Mouse (Mus musculus): ENCODE data around the gene Rnf220.

Gene Rnf220

DNA sequence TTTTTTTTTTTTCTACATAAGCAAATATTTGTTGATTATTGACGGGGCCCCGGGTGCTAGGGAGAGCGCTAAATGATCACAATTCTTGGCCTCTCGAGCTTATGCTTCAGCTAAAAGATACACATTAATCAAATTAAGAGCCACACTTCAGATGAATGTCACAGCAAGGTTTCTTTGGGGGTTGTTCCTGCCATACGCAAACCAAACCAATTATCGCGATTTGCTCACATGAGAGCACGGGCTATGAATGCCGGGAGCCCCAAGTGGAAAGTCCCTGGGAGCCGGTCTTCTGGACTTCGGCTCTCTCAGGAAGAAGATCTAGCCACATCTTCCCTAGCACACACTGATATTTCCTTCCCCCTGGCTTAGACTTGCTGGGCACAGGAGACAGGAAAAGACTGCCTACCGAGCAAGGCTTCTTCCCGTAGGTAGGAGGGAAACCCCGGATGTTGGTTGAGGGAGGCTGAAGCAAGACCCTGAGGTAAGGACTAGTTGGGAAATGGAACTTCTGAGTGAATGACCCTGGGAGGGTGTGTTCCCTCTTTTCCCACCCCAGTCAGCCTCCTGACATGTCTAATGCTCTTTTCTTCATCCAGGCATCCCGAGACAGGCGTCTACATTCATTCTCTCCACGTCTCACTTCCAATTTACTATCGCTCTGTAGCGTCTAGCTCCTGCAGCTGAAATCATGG is 51.2 kb downstream of the Rnf220 start:
- DNase-seq (ENCODE audit: extremely low read depth, insufficient read length, low spot score), result no peak

GRCm38 (mm10) chr4:117438919-117439318 is 57.9 kb downstream of the Rnf220 start:
- no peak for DNase-seq (ENCODE audit: extremely low read depth, insufficient read length, low spot score)

GRCm38 (mm10) chr4:117438064-117438463 is 58.8 kb downstream of the Rnf220 start:
- DNase-seq (ENCODE audit: extremely low read depth, insufficient read length, low spot score), result no peak

DNA sequence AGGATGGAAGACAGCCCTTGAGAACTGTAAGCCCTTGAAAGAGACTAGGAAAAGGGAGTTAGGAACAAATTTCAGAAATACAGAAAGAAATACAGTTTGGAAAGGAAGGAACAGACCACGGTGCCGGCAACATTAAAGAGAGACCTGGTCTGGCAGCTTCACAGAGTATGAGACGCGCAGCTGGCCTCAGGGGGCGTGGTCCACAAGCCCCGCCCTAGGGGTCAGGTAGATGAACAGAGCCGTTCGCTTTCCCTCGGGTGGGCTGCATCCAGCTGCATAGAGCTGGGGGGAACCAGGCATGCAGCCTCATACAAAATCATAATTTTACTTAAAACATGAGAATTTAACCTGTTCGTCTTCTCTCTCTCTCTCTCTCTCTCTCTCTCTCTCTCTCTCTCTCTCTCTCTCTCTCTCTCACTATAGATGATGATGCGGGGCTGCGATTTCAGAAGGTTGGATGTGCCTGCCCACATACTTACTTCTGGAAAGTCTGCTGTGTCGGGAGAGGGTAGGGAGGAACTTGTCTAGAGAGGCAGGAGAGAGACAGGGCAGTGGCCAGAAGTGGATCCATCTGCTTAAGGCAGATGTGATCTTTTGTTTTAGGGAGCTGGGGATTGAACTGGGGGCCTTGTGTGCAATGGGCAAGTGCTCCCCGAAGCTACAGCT is 59.7 kb downstream of the Rnf220 start:
- no peak for DNase-seq (ENCODE audit: extremely low read depth, insufficient read length, low spot score)

DNA sequence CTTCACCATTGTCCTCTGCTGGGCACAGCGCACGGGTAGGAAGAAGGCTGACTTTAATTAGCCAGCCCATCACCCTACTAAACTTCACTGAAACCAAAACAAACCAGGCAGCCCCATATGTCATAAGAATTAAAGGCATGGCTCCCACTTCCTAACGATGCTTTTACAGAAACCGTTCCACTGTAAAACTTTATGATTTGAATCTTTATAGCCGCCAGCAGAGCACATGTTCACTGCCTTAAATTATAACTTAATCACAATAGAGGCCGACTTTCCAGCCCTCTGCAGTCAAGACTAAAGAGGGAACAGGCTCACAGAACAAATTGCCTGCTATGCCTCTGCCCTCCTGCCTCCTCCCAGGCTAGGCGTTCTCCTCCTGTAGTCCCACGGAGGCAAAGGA is 62.5 kb downstream of the Rnf220 start:
- DNase-seq (ENCODE audit: extremely low read depth, insufficient read length, low spot score), result no peak

- DNase-seq (ENCODE audit: extremely low read depth, insufficient read length, low spot score), result no peak
These were observed 67.2 kb downstream of the Rnf220 start for GRCm38 (mm10) chr4:117429604-117430003.

DNA sequence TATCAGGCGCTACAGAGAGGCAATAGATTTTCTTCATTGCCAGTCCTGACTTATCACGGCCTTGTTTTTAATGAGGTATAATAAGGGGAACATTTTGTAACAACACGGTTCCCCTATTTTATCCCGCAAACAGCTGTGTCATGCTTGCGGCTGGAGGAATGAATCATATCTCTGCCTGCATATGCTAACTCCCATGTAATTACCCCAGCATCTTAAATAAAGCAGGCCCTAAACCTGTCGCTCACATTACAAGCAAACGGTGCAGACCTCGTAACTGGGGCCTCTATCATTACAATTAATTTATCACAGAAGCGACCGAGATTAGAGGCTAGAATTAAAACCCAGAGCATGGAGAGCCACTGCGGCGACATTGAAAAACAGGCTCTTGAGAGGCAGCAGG is 69.3 kb downstream of the Rnf220 start:
- no peak for DNase-seq (ENCODE audit: extremely low read depth, insufficient read length, low spot score)

DNA sequence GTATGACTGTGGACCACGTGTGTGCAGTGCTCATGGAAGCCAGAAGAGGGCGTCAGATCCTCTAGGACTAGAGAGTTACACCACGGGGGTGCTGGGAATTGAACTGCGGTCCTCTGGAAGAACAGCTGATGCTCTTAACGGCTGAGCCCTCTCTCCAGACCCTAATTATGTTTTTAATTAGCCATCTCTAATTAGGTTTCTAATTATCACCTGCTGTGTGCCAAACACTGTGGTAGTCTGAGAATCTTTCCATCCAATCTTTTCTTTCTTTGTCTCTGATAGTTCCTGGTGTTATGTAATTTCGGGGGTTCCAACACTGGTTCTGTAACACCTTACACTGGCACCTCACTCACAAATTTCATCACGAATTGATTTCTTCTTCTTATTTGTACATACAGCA is 75.8 kb downstream of the Rnf220 start:
- no peak for DNase-seq (ENCODE audit: extremely low read depth, insufficient read length, low spot score)

- DNase-seq (ENCODE audit: extremely low read depth, insufficient read length, low spot score), result no peak
These were observed 80.0 kb downstream of the Rnf220 start for GRCm38 (mm10) chr4:117416827-117417226.

DNA sequence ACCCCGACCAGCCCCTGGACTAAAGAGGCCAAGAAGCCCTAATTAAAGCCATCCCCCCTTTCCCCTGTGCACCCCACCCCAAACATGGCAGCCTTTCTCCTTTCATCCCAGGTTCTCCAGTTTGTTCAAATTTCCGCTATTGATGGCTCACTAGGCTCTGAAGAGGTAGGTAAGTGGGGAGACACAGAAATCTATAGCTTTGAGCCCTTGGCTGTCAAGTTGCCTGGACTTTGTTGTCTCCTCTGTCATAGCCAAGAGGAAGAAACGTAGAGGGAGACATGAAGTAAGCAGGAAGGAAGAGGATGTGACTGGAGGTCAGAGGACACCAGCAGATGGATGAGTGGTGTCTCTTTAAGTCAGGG is 86.8 kb downstream of the Rnf220 start:
- no peak for DNase-seq (ENCODE audit: extremely low read depth, insufficient read length, low spot score)

DNA sequence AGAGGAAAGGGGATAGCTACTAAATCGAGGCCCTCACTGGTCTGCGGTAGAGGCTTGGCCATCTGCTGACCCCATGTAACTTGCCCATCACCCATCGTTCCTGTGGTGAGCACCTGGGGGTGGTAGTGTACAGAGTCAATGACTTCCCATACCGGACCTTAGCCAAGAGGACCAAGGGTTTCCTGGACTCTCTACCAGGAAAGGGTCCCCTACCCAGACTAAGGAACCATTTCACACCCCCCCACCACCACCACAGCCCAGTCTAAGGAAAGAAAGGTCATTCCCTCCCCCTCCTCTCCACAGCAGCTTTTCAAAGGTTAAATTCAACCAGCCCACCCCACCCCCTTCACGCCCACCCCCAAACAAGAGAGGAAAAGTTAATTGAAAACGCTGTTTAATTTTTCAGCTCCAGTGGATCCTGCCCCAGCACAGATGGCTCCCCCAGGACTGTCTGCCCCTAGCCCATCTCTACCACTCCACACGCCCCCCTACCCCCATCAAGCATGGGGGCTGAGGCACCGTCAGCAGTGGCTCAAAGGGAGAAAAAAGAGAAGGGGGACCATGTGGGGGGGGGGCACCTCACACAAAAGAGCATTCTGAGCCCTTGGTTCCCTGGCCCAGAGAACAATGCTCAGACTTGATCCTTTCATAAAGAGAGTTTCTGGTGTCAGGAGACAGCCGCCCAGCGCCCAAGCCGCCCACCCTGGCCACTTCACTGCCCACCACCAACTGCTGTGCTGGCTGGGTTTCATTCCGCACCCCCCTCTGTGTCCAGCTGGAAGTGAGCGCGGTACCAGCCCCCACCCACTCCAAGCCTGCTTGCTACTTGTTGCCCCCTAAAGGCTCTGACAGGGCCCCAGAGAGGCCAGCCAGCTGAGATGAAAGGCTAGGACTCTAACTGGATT is 87.5 kb downstream of the Rnf220 start:
- no peak for DNase-seq (ENCODE audit: extremely low read depth, insufficient read length, low spot score)

DNA sequence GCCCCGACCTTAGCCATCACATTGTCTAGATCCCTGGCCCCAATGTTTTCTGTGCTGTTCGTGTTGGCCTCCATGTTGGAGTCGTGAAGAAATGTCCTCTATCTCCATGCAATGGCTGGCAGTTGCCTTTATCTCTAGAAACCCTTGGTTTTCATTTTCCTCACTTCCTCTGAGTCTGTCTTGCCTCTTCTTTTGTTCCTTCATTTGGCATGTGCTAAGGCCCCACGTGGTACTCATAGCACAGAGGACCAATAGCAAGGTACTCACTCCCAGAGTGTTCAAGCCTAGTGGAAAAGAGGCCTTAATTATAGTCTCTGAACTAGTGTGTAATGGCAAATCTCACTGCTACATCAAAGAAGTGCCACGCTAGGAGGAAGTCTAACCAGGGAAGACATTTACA is 88.9 kb downstream of the Rnf220 start:
- no peak for DNase-seq (ENCODE audit: extremely low read depth, insufficient read length, low spot score)

- no peak for DNase-seq (ENCODE audit: extremely low read depth, insufficient read length, low spot score)
These were observed 90.9 kb downstream of the Rnf220 start for GRCm38 (mm10) chr4:117405999-117406398.

DNA sequence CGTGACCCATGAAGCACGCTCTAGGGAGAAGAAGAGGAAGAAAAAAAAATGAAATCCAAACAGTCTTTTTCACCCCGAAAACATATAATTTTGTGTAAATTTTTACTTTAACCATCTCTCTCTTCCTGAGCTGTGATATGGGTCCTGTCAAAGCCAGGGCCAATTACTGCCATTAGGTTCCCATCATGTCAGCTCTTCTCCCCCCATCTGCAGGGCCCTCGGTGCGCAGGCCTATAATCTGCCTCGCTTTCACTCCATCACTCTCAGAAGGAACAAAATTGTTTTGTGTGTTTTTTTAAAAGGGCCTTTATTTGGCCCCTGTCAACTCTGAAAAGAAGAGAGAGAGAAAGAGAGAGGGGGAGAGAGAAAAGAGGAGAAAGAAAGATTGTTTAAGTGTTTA is 91.6 kb downstream of the Rnf220 start:
- DNase-seq (ENCODE audit: extremely low read depth, insufficient read length, low spot score), result no peak

DNA sequence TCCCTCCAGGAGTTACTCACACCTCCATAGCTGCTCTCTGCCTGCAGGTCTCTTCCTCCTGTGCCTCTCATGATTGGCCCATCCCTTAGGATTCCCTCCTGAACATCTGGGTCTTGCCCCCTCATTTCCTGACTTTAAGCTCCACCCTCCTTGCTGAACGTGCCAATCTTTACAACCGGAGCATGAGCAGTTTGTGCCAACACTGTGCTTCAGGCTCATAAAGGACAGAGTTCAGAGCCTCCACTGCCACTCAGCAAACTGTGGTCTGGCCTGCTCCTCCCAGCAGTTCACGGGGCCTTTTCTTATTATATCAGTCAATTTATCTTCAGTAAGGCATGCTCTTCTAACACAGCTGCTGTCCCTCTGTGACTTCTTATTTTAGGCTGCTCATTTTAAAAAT is 93.4 kb downstream of the Rnf220 start:
- DNase-seq (ENCODE audit: extremely low read depth, insufficient read length, low spot score), result no peak

DNA sequence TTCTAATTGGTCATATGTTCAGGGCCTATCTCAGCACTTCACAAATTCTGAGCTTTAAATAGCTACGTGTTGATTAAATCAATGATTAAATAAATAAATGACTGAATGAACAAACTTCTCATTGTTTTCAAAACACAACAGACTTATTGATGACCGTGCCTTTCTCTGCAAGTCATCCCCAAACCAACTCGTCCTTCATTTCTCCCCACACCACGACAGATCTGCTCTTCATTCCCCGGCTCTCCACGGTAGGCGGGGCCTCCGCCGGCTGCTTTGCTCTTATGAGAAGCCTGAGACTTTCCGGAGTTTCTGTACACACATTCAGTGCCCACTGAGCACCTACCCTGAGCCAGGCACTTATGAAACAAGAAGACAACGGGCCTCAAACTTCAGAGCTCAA is 99.7 kb downstream of the Rnf220 start:
- no peak for DNase-seq (ENCODE audit: extremely low read depth, insufficient read length, low spot score)

DNA sequence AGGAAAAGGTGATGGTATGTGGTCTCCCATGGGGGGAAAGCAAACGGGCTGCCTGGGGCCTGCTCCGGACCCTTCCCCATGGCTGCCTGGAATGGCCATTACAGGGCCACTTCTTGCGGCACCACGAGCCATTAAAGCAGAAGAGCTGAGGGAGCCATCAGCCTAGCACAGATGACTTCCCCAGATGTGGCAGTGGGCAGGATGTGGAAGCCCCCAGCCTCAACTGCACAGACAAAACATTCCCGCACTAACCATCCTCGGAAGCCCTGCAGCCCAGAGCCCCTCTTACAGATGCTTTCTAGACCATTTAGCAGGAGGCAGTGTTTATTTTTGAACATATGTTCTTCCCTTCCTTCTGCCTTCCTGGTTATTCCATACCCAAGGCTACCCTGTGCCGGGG is 103.8 kb downstream of the Rnf220 start:
- no peak for DNase-seq (ENCODE audit: extremely low read depth, insufficient read length, low spot score)

GRCm38 (mm10) chr4:117392391-117392790 is 104.5 kb downstream of the Rnf220 start:
- no peak for DNase-seq (ENCODE audit: extremely low read depth, insufficient read length, low spot score)

GRCm38 (mm10) chr4:117391966-117392365 is 104.9 kb downstream of the Rnf220 start:
- DNase-seq (ENCODE audit: extremely low read depth, insufficient read length, low spot score), result no peak

DNA sequence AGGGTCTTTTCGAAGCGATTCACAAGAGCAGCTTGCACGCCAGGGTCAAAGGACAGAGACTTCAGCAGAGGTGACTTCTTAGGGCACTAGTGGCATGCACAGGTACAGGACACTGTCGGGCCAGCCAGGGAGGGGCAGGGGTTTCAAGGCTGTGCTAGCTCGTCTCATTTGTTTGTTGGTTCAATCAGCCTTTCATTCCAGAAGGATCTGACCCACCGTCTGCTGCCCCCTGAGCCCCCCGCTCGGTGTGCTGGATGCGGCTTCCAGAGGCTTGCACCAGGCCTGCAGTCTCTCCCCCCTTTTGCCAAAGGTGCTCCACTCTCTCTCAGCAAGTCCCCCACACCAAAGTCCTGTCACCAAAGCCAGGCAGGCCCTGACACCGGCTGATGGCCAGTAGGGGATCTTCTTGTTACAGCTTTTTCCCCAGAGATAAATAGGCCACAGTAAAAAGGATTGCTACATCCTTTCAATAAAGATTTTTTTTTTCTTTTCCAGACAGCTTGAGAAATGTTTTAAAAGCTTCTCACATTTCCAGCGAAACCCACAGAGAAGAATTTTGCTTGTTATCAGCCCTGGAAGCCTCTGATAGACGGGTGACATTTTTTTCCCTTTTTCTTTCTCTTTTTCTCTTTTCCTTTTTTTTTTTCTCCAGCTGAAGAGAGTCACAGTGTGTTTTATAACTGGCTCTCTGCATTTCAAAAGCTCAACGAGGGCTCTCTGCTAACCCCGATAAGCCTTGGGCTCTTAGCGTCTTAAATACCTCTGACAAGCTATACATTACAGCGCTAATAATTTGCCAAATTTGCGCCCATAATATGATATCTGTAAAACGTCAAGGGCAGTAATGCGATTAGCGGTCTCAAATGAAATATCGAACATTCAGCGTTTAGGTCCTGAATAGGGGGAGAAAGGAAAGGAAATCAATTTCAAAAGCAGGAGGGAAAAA is 105.7 kb downstream of the Rnf220 start:
- DNase-seq (ENCODE audit: extremely low read depth, insufficient read length, low spot score), result no peak

All from 3134 (cell line).